Mouse (Mus musculus) liver, adult 2 months (tissue): ENCODE results near the gene Csf1. TPM values are rescaled to one million over a fixed set of nuclear protein-coding genes. Genes with fewer than 3 reads are reported as not detected.

ENCODE experiments used
- DNase-seq: peaks from one replicate; pipeline ENCODE4 v3.0.0-alpha.2; 2011; ENCODE audit warnings: low read depth, low spot score; ENCODE audit errors: extremely low read depth
- H3K27ac ChIP-seq: fragments of 200-500 bp; replicated peaks from 2 replicates; pipeline ENCODE4 v1.5.1; 2012; ENCODE audit warnings: low read depth, mild to moderate bottlenecking, control low read depth, inconsistent platforms, low read length; ENCODE audit not compliant: insufficient read depth
- H3K27me3 ChIP-seq: fragments of 200-500 bp; 2 replicates; pipeline ENCODE4 v1.6.1; 2012; ENCODE audit warnings: mild to moderate bottlenecking, moderate library complexity, low read length, inconsistent platforms; ENCODE audit not compliant: control insufficient read depth, insufficient read depth
- H3K36me3 ChIP-seq: fragments of 200-500 bp; 2 replicates; pipeline ENCODE4 v1.6.1; 2012; ENCODE audit warnings: low read length, inconsistent platforms; ENCODE audit not compliant: control insufficient read depth, insufficient read depth
- H3K4me1 ChIP-seq: fragments of 200-500 bp; 2 replicates; pipeline ENCODE4 v1.6.1; 2011; ENCODE audit warnings: low read length; ENCODE audit not compliant: control insufficient read depth, insufficient read depth
- H3K4me3 ChIP-seq: fragments of 200-500 bp; 2 replicates; pipeline ENCODE4 v1.5.1; 2011; ENCODE audit warnings: low read depth, mild to moderate bottlenecking, control low read depth, low read length, moderate library complexity; ENCODE audit not compliant: insufficient read depth
- H3K79me2 ChIP-seq: fragments of 200-500 bp; 2 replicates; pipeline ENCODE4 v1.6.1; 2012; ENCODE audit warnings: inconsistent platforms, mild to moderate bottlenecking, low read length, moderate library complexity; ENCODE audit not compliant: control insufficient read depth, insufficient read depth
- H3K9ac ChIP-seq: fragments of 200-500 bp; 2 replicates; pipeline ENCODE4 v1.6.1; 2012; ENCODE audit warnings: low read depth, mild to moderate bottlenecking, control low read depth, inconsistent platforms, low read length
- CTCF ChIP-seq: fragments of 200-500 bp; IDR thresholded peaks from 2 replicates; pipeline ENCODE4 v1.5.1; 2011; ENCODE audit warnings: low read depth, low read length, control low read depth
- POLR2A ChIP-seq: fragments of 200-500 bp; IDR thresholded peaks from 2 replicates; pipeline ENCODE4 v1.6.1; 2011; ENCODE audit warnings: low read length, control low read depth; ENCODE audit not compliant: insufficient read depth; ENCODE audit errors: extremely low read depth
- WGBS: fragments of 180-500 bp; shearing (Covaris S2); methylation state at CpG from one replicate; pipeline ENCODE4 v1.1.7; 2018; 5-methylcytosine and 5-hydroxymethylcytosine counted together
- polyA plus RNA-seq: library from polyadenylated mRNA; depleted of rRNA; stranded (reverse); fragments of >200 nt; gene quantifications from 2 replicates; pipeline ENCODE4 v1.2.3, GENCODE M21; 2012
- total RNA-seq: library from RNA; depleted of rRNA; stranded (reverse); fragments of >200 nt; gene quantifications from 2 replicates; pipeline ENCODE4 v1.2.3, GENCODE M21; 2014

Csf1 gene
- total and polyA plus RNA-seq, 2 experiments, result 3.3 to 6.6 TPM

- Histone ChIP-seq H3K27me3 (no peaks in the 10 kb centered on the region), H3K9ac (no peak overlapping the region), H3K4me1 (no peaks in the 10 kb centered on the region; the same call in 1 of the 2 replicates), H3K36me3 (no peaks in the 10 kb centered on the region), H3K79me2 (no peaks in the 10 kb centered on the region), H3K4me3 (no peak overlapping the region), H3K27ac (no peak overlapping the region)
- 82% methylated on average over 8 of the region's 8 CpGs for WGBS
- no peak for DNase-seq
- TF ChIP-seq POLR2A (no peak), CTCF (no peak)
These were observed 42.1 kb upstream of the Csf1 start for GRCm38 (mm10) chr3:107802185-107802946.

GRCm38 (mm10) chr3:107798946-107799345, 38.7 kb upstream of the Csf1 start:
- Histone ChIP-seq H3K79me2 (no peaks in the 10 kb centered on the region), H3K27ac (no peak overlapping the region), H3K27me3 (no peaks in the 10 kb centered on the region), H3K4me1 (no peaks in the 10 kb centered on the region; the same call in 1 of the 2 replicates), H3K36me3 (no peaks in the 10 kb centered on the region), H3K4me3 (no peak overlapping the region), H3K9ac (no peak overlapping the region)
- 94% methylated on average over 5 of the region's 5 CpGs for WGBS
- no peak for DNase-seq
- TF ChIP-seq POLR2A (no peak), CTCF (no peak)

GRCm38 (mm10) chr3:107796191-107796983, 36.1 kb upstream of the Csf1 start:
- DNase-seq, result no peak
- Histone ChIP-seq H3K27me3 (no peaks in the 10 kb centered on the region), H3K36me3 (no peaks in the 10 kb centered on the region), H3K9ac (no peak overlapping the region), H3K79me2 (no peaks in the 10 kb centered on the region), H3K4me1 (peaks cover 8% of the 10 kb centered on the region), H3K27ac (no peak overlapping the region), H3K4me3 (no peak overlapping the region)
- 82% methylated on average over 8 of the region's 8 CpGs for WGBS
- TF ChIP-seq POLR2A (no peak), CTCF (no peak)

- H3K4me3 ChIP-seq, result no peak overlapping the region
- H3K9ac ChIP-seq, result no peak overlapping the region
- no peaks in the 10 kb centered on the region for H3K27me3 ChIP-seq
- no peaks in the 10 kb centered on the region for H3K36me3 ChIP-seq
- H3K79me2 ChIP-seq, result no peaks in the 10 kb centered on the region
- TF ChIP-seq POLR2A, result no peak
- TF ChIP-seq CTCF, result no peak
- whole genome bisulfite sequencing, result 94% methylated on average over 3 of the region's 3 CpGs
- no peak for DNase-seq
- peaks cover 15% of the 10 kb centered on the region for H3K4me1 ChIP-seq
- H3K27ac ChIP-seq, result no peak overlapping the region
These were observed 34.6 kb upstream of the Csf1 start for GRCm38 (mm10) chr3:107794890-107795289.

GRCm38 (mm10) chr3:107793300-107794201, 33.3 kb upstream of the Csf1 start:
- Histone ChIP-seq H3K27me3 (no peaks in the 10 kb centered on the region), H3K79me2 (no peaks in the 10 kb centered on the region), H3K27ac (peak overlapping the region; percentile 28), H3K4me3 (peak overlapping the region; percentile 4; the same call in 1 of the 2 replicates), H3K9ac (no peak overlapping the region), H3K4me1 (peaks cover 15% of the 10 kb centered on the region), H3K36me3 (no peaks in the 10 kb centered on the region)
- no peak for TF ChIP-seq POLR2A
- no peak for TF ChIP-seq CTCF
- DNase-seq, result peak; percentile 83
- 18% methylated on average over 10 of the region's 10 CpGs for WGBS
